Mouse (Mus musculus) erythroblast, embryonic 14.5 days (primary cell): ENCODE measurements around the gene Amotl1. TPM values are rescaled to one million over a fixed set of nuclear protein-coding genes. Genes with fewer than 3 reads are reported as not detected.
"Not testable (repeated sequence)": the region's sequence is repeated elsewhere in the genome, so short reads cannot be mapped to it uniquely, and the experiment has no call there.

Source experiments
- H3K27me3 ChIP-seq: 2 replicates; pipeline ENCODE4 v1.6.1; 2012; ENCODE audit warnings: inconsistent platforms; ENCODE audit not compliant: control insufficient read depth
- H3K36me3 ChIP-seq: 2 replicates; pipeline ENCODE4 v1.6.1; 2012; ENCODE audit warnings: mild to moderate bottlenecking, inconsistent platforms; ENCODE audit not compliant: control insufficient read depth
- H3K4me1 ChIP-seq: 2 replicates; pipeline ENCODE4 v1.6.1; 2012; ENCODE audit warnings: inconsistent platforms; ENCODE audit not compliant: control insufficient read depth
- H3K4me3 ChIP-seq: replicated peaks from 2 replicates; pipeline ENCODE3; 2012; ENCODE audit warnings: moderate library complexity, mild to moderate bottlenecking, inconsistent platforms
- H3K9me3 ChIP-seq: 2 replicates; pipeline ENCODE4 v1.6.1; 2012; ENCODE audit warnings: low read length, inconsistent platforms, mixed read lengths; ENCODE audit not compliant: control insufficient read depth
- GATA1 ChIP-seq: IDR thresholded peaks from 2 replicates; pipeline ENCODE4 v1.6.1; 2012; ENCODE audit warnings: low read length, inconsistent platforms, mixed read lengths
- TAL1 ChIP-seq: IDR thresholded peaks from 3 replicates; pipeline ENCODE4 v1.6.1; 2012; ENCODE audit warnings: low read length, inconsistent platforms, mixed read lengths
- polyA plus RNA-seq: library from polyadenylated mRNA; stranded (reverse); fragments of >175 nt; gene quantifications from 2 replicates; pipeline ENCODE4 v1.2.3, GENCODE M21; 2012

The Amotl1 gene
- polyA plus RNA-seq, result 0.03 and 0.11 TPM in 2 replicates

GRCm38 (mm10) chr9:14644956-14645355, at the start of gene Amotl1:
Gene Amotl1 (minus strand): TSS chr9:14645056.
- no peaks in the 10 kb centered on the region for H3K4me1 ChIP-seq
- no peaks in the 10 kb centered on the region; the same call in 1 of the 2 replicates for H3K27me3 ChIP-seq
- H3K36me3 ChIP-seq, result no peaks in the 10 kb centered on the region
- no peaks in the 10 kb centered on the region for H3K9me3 ChIP-seq
- no peak within 1 kb of the TSS for H3K4me3 ChIP-seq
- TF ChIP-seq GATA1, result no peak
- no peak for TF ChIP-seq TAL1

GRCm38 (mm10) chr9:14689376-14690108, 44.7 kb upstream of the Amotl1 start:
- H3K9me3 ChIP-seq, result no peaks in the 10 kb centered on the region
- H3K4me3 ChIP-seq, result no peak overlapping the region
- no peaks in the 10 kb centered on the region for H3K27me3 ChIP-seq
- no peak for TF ChIP-seq TAL1
- no peak for TF ChIP-seq GATA1
- H3K4me1 ChIP-seq, result no peaks in the 10 kb centered on the region
- no peaks in the 10 kb centered on the region for H3K36me3 ChIP-seq

GRCm38 (mm10) chr9:14684363-14684762, 39.5 kb upstream of the Amotl1 start:
- H3K4me3 ChIP-seq, result no peak overlapping the region
- TF ChIP-seq GATA1 (no peak), TAL1 (no peak)
- no peaks in the 10 kb centered on the region for H3K4me1 ChIP-seq
- H3K9me3 ChIP-seq, result no peaks in the 10 kb centered on the region
- H3K36me3 ChIP-seq, result no peaks in the 10 kb centered on the region
- no peaks in the 10 kb centered on the region for H3K27me3 ChIP-seq

GRCm38 (mm10) chr9:14682741-14683140, 37.9 kb upstream of the Amotl1 start:
- no peaks in the 10 kb centered on the region for H3K27me3 ChIP-seq
- H3K4me3 ChIP-seq, result no peak overlapping the region
- no peak for TF ChIP-seq GATA1
- TF ChIP-seq TAL1, result no peak
- H3K9me3 ChIP-seq, result no peaks in the 10 kb centered on the region
- H3K36me3 ChIP-seq, result no peaks in the 10 kb centered on the region
- H3K4me1 ChIP-seq, result no peaks in the 10 kb centered on the region

- H3K4me3 ChIP-seq, result no peak overlapping the region
- no peaks in the 10 kb centered on the region for H3K9me3 ChIP-seq
- H3K36me3 ChIP-seq, result no peaks in the 10 kb centered on the region
- TF ChIP-seq GATA1 (no peak), TAL1 (no peak)
- H3K27me3 ChIP-seq, result no peaks in the 10 kb centered on the region
- no peaks in the 10 kb centered on the region for H3K4me1 ChIP-seq
Measured at GRCm38 (mm10) chr9:14680584-14680983, 35.7 kb upstream of the Amotl1 start.

- no peak overlapping the region for H3K4me3 ChIP-seq
- no peaks in the 10 kb centered on the region for H3K36me3 ChIP-seq
- no peaks in the 10 kb centered on the region for H3K9me3 ChIP-seq
- H3K4me1 ChIP-seq, result no peaks in the 10 kb centered on the region
- no peak for TF ChIP-seq GATA1
- no peak for TF ChIP-seq TAL1
- H3K27me3 ChIP-seq, result no peaks in the 10 kb centered on the region
Measured at GRCm38 (mm10) chr9:14675707-14676691, 31.1 kb upstream of the Amotl1 start.

GRCm38 (mm10) chr9:14674506-14674905, 29.6 kb upstream of the Amotl1 start:
- TF ChIP-seq GATA1 (no peak), TAL1 (no peak)
- H3K4me1 ChIP-seq, result no peaks in the 10 kb centered on the region
- H3K27me3 ChIP-seq, result no peaks in the 10 kb centered on the region
- H3K9me3 ChIP-seq, result no peaks in the 10 kb centered on the region
- H3K4me3 ChIP-seq, result no peak overlapping the region
- no peaks in the 10 kb centered on the region for H3K36me3 ChIP-seq

- H3K27me3 ChIP-seq, result no peaks in the 10 kb centered on the region
- H3K4me1 ChIP-seq, result no peaks in the 10 kb centered on the region
- no peak for TF ChIP-seq GATA1
- TF ChIP-seq TAL1, result no peak
- H3K36me3 ChIP-seq, result no peaks in the 10 kb centered on the region
- H3K9me3 ChIP-seq, result no peaks in the 10 kb centered on the region
- H3K4me3 ChIP-seq, result no peak overlapping the region
Measured at GRCm38 (mm10) chr9:14673109-14673508, 28.3 kb upstream of the Amotl1 start.

GRCm38 (mm10) chr9:14671965-14672364, 27.1 kb upstream of the Amotl1 start:
- not testable (repeated sequence) for H3K27me3 ChIP-seq, H3K4me1 ChIP-seq, H3K4me3 ChIP-seq, H3K36me3 ChIP-seq, H3K9me3 ChIP-seq
